Mouse (Mus musculus) cortical plate, adult 2 months (tissue): ENCODE results near the gene Mat1a.

Experiments used
- CTCF ChIP-seq: fragments of 200-500 bp; IDR thresholded peaks from 2 replicates; pipeline ENCODE4 v1.5.1; 2011; ENCODE audit warnings: mild to moderate bottlenecking, control low read depth, low read length; ENCODE audit not compliant: insufficient read depth; ENCODE audit errors: extremely low read depth
- POLR2A ChIP-seq: fragments of 200-500 bp; IDR thresholded peaks from 2 replicates; pipeline ENCODE4 v1.6.1; 2011; ENCODE audit warnings: mild to moderate bottlenecking, low read length, control low read depth; ENCODE audit not compliant: insufficient read depth; ENCODE audit errors: extremely low read depth

GRCm38 (mm10) chr14:41072944-41073275 is 31.9 kb upstream of the Mat1a start:
- TF ChIP-seq POLR2A (no peak), CTCF (no peak)
